Mouse (Mus musculus): ENCODE measurements at regions not wholly inside any gene's neighbourhood (a gene's known extent, or its start where the extent isn't known, plus 50 kb on each side); places are given as distances from the start of the nearest gene placed in this dataset.

- Histone ChIP-seq H3K4me1 (ENCODE audit: control insufficient read depth, insufficient read depth, insufficient read length, low read length) (peaks cover 5% of the 10 kb centered on the region), H3K36me3 (ENCODE audit: control insufficient read depth, insufficient read depth, low read length) (no peaks in the 10 kb centered on the region), H3K4me3 (ENCODE audit: low read depth, low read length) (no peak overlapping the region), H3K27me3 (ENCODE audit: control insufficient read depth, insufficient read depth, low read length) (no peaks in the 10 kb centered on the region), H3K27ac (ENCODE audit: insufficient read depth, low read depth, low read length) (no peak overlapping the region)
- no peak for TF ChIP-seq POLR2A (IDR thresholded peaks at IDR 0.05; ENCODE audit: low read depth, low read length)
- no peak for TF ChIP-seq CTCF (IDR thresholded peaks at IDR 0.05; ENCODE audit: extremely low read depth, insufficient read length, insufficient replicate concordance, low read depth, low read length)
- WGBS = 82% methylated on average over 12 of the region's 12 CpGs
Measured at GRCm38 (mm10) chr6:127237168-127237567, 85.2 kb upstream of the Ccnd2 start.

- TF ChIP-seq CTCF (IDR thresholded peaks at IDR 0.05; ENCODE audit: extremely low read depth, insufficient read length, insufficient replicate concordance, low read depth, low read length) (no peak), POLR2A (IDR thresholded peaks at IDR 0.05; ENCODE audit: low read depth, low read length) (no peak)
- H3K4me1 ChIP-seq (ENCODE audit: control insufficient read depth, insufficient read depth, insufficient read length, low read length) = peaks cover 5% of the 10 kb centered on the region
- WGBS = 72% methylated on average over 12 of the region's 12 CpGs
- peak overlapping the region; percentile 33 for H3K27ac ChIP-seq (ENCODE audit: insufficient read depth, low read depth, low read length)
- H3K36me3 ChIP-seq (ENCODE audit: control insufficient read depth, insufficient read depth, low read length) = no peaks in the 10 kb centered on the region
- H3K27me3 ChIP-seq (ENCODE audit: control insufficient read depth, insufficient read depth, low read length) = no peaks in the 10 kb centered on the region
- H3K4me3 ChIP-seq (ENCODE audit: low read depth, low read length) = peak overlapping the region; percentile 44
Measured at GRCm38 (mm10) chr6:127239529-127240471, 87.8 kb upstream of the Ccnd2 start.

- 85% methylated on average over 19 of the region's 19 CpGs for WGBS
- TF ChIP-seq POLR2A (IDR thresholded peaks at IDR 0.05; ENCODE audit: low read depth, low read length) (no peak), CTCF (IDR thresholded peaks at IDR 0.05; ENCODE audit: extremely low read depth, insufficient read length, insufficient replicate concordance, low read depth, low read length) (no peak)
- Histone ChIP-seq H3K4me1 (ENCODE audit: control insufficient read depth, insufficient read depth, insufficient read length, low read length) (peaks cover 10% of the 10 kb centered on the region), H3K36me3 (ENCODE audit: control insufficient read depth, insufficient read depth, low read length) (no peaks in the 10 kb centered on the region), H3K27me3 (ENCODE audit: control insufficient read depth, insufficient read depth, low read length) (no peaks in the 10 kb centered on the region), H3K27ac (ENCODE audit: insufficient read depth, low read depth, low read length) (peak overlapping the region; percentile 33), H3K4me3 (ENCODE audit: low read depth, low read length) (peak overlapping the region; percentile 44)
Measured at GRCm38 (mm10) chr6:127240472-127241375, 88.7 kb upstream of the Ccnd2 start.

GRCm38 (mm10) chr6:127241693-127242425 lies 89.9 kb upstream of the Ccnd2 start:
- no peaks in the 10 kb centered on the region for H3K36me3 ChIP-seq (ENCODE audit: control insufficient read depth, insufficient read depth, low read length)
- H3K4me1 ChIP-seq (ENCODE audit: control insufficient read depth, insufficient read depth, insufficient read length, low read length) = peaks cover 17% of the 10 kb centered on the region
- no peaks in the 10 kb centered on the region for H3K27me3 ChIP-seq (ENCODE audit: control insufficient read depth, insufficient read depth, low read length)
- H3K27ac ChIP-seq (ENCODE audit: insufficient read depth, low read depth, low read length) = no peak overlapping the region
- WGBS = 81% methylated on average over 14 of the region's 14 CpGs
- H3K4me3 ChIP-seq (ENCODE audit: low read depth, low read length) = no peak overlapping the region
- TF ChIP-seq CTCF (IDR thresholded peaks at IDR 0.05; ENCODE audit: extremely low read depth, insufficient read length, insufficient replicate concordance, low read depth, low read length) = no peak
- no peak for TF ChIP-seq POLR2A (IDR thresholded peaks at IDR 0.05; ENCODE audit: low read depth, low read length)

GRCm38 (mm10) chr6:127243032-127243431 lies 91.0 kb upstream of the Ccnd2 start:
- peaks cover 19% of the 10 kb centered on the region for H3K4me1 ChIP-seq (ENCODE audit: control insufficient read depth, insufficient read depth, insufficient read length, low read length)
- 89% methylated on average over 2 of the region's 2 CpGs for WGBS
- TF ChIP-seq POLR2A (IDR thresholded peaks at IDR 0.05; ENCODE audit: low read depth, low read length) (no peak), CTCF (IDR thresholded peaks at IDR 0.05; ENCODE audit: extremely low read depth, insufficient read length, insufficient replicate concordance, low read depth, low read length) (no peak)
- H3K36me3 ChIP-seq (ENCODE audit: control insufficient read depth, insufficient read depth, low read length) = no peaks in the 10 kb centered on the region
- H3K4me3 ChIP-seq (ENCODE audit: low read depth, low read length) = no peak overlapping the region
- H3K27me3 ChIP-seq (ENCODE audit: control insufficient read depth, insufficient read depth, low read length) = no peaks in the 10 kb centered on the region
- no peak overlapping the region for H3K27ac ChIP-seq (ENCODE audit: insufficient read depth, low read depth, low read length)

GRCm38 (mm10) chr6:127245814-127246440 lies 93.9 kb upstream of the Ccnd2 start:
- TF ChIP-seq POLR2A (IDR thresholded peaks at IDR 0.05; ENCODE audit: low read depth, low read length) (no peak), CTCF (IDR thresholded peaks at IDR 0.05; ENCODE audit: extremely low read depth, insufficient read length, insufficient replicate concordance, low read depth, low read length) (no peak)
- Histone ChIP-seq H3K4me3 (ENCODE audit: low read depth, low read length) (peak overlapping the region; percentile 33; the same call in 1 of the 2 replicates), H3K27ac (ENCODE audit: insufficient read depth, low read depth, low read length) (peak overlapping the region; percentile 84), H3K27me3 (ENCODE audit: control insufficient read depth, insufficient read depth, low read length) (no peaks in the 10 kb centered on the region), H3K4me1 (ENCODE audit: control insufficient read depth, insufficient read depth, insufficient read length, low read length) (peaks cover 15% of the 10 kb centered on the region; the same call in 1 of the 2 replicates), H3K36me3 (ENCODE audit: control insufficient read depth, insufficient read depth, low read length) (no peaks in the 10 kb centered on the region)
- WGBS = 33% methylated on average over 4 of the region's 4 CpGs

All from small intestine, adult 2 months (tissue).